Mouse (Mus musculus) thymus, postnatal 0 days (tissue): ENCODE measurements around the gene Txndc11. TPM values are rescaled to one million over a fixed set of nuclear protein-coding genes. Genes with fewer than 3 reads are reported as not detected.

Source experiments
- DNase-seq: peaks from one replicate; pipeline ENCODE4 v3.0.0-alpha.2; 2015; ENCODE audit warnings: low spot score
- polyA plus RNA-seq: library from polyadenylated mRNA; unstranded; fragments of >200 nt; fragmentation: Nextera tagmentation; extraction: Ambion mirVana; gene quantifications from 2 replicates; pipeline ENCODE4 v1.2.1, GENCODE M21; 2015

Gene Txndc11
- polyA plus RNA-seq, 1 experiment from 2014 or later = 27.2 TPM

GRCm38 (mm10) chr16:11066029-11066832, 68.2 kb downstream of the Txndc11 start, which contains the start of gene Litaf:
Gene Litaf, minus strand, starts transcription at chr16:11066157.
- peak; percentile 98 for DNase-seq

GRCm38 (mm10) chr16:11065431-11065830, 69.0 kb downstream of the Txndc11 start:
- DNase-seq = no peak

GRCm38 (mm10) chr16:11064742-11065141, 69.7 kb downstream of the Txndc11 start:
- no peak for DNase-seq

GRCm38 (mm10) chr16:11064341-11064740, 70.1 kb downstream of the Txndc11 start:
- DNase-seq = no peak

DNA sequence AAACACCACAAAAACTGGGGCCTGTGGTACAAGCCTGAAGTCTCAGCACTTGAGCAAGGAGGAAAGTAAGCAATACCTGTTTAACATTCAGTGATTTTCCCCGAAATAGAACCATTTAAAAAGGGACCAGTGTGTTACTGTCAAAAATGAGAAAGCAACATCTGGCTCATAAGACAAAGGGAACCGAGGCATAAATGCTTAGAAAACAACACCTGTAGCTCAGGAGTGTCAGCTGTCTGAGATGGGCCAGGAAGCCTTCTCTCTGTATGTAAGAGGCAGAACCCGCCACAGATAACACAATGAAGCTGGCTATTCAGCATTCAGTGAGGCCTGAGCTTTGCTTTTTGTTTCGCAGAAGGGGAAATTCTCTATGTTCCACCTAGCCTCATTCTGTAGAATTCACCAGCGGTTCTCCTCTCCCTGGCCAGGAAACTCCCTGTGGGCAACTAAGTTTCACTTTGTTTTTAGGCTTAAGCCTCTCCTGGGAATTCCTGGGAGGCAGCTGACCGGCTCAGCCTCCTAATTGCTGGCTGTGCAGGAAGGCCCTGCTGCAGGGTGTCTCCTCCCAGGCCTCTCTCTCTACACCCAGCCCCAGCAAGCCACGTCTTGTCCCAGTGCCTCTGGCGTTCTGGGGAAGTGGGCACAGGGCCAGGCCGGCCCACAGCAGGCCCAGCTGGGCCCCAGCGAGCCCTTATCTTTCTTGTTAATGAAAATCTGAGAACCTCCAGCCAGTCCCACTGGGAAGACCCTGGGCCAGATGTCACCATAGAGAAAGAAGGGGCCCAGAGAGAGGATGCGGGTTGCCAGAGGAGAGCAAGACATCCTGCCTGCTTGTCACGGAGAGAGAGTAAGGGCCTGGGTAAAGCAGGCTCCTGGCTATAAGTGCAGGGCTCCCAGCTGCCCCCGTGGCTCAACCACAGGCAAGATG, 71.4 kb downstream of the Txndc11 start:
- DNase-seq = peak; percentile 58

DNA sequence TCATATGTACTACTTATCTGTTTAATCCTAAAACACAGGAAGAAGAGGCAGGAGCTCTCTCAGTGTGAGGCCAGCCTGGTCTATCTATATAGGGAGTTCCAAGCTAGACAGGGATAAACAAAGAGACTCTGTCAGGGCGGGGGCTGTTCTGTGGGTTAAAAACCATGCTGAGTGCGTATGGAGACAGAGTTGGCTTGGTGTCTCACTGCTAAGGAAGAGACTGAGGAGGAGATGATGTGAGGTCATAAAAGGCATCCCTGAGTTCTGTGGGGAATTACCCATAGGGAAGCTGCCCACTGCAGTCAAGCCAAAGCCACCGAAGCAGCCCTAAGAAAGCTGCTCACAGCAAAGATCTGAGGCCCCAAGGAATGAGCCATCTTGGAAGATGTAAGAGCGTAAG, 73.8 kb downstream of the Txndc11 start, which contains the start of gene Snn:
Gene Snn, plus strand, starts transcription at position 301 of the 400 bp plus-strand sequence.
- DNase-seq = no peak

- DNase-seq = no peak
Measured at GRCm38 (mm10) chr16:11055916-11056315, 78.5 kb downstream of the Txndc11 start.

GRCm38 (mm10) chr16:11054871-11055270, 79.6 kb downstream of the Txndc11 start:
- DNase-seq = no peak

DNA sequence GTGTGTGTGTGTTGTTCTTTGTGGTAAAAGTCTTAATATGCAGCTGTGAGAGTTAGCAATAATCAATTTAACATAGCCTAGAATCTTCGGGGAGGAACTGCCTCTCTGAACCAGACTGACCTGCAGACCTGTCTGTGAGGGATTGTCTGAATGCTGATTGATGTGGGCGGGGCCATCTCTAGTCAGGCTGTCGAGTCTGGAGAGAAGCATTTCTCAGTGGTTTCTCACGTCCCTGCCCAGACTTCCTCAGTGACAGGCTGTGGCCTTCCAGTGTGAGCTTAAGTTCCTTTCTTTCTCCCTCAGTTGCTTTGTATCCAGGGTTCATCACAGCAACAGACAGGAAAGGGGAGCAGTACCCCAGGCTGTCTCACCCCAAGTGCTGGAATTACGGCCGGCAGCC, 80.0 kb downstream of the Txndc11 start:
- DNase-seq = no peak

DNA sequence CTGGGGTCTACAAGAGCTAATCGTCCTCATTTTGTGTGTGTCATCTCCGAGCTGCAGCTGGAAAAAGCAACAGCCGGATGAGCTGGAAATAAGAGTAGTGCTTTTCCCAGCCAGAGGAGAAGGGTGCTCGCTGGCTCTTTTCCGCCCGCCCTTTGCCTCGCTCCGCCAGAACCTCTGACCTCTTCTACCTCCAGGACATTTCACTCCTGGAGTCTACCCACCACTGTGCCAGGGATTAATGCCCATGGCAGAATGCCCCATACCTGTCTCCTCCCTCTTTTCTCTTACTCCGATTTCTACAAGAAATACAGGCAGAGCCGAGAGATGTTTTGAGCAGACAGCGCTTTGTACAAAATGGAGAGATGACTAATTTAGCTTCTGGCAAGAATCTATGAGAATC, 83.3 kb downstream of the Txndc11 start:
- DNase-seq = no peak

GRCm38 (mm10) chr16:11050226-11050625, 84.2 kb downstream of the Txndc11 start:
- DNase-seq = no peak

- no peak for DNase-seq
Measured at GRCm38 (mm10) chr16:11047130-11047529, 87.3 kb downstream of the Txndc11 start.

DNA sequence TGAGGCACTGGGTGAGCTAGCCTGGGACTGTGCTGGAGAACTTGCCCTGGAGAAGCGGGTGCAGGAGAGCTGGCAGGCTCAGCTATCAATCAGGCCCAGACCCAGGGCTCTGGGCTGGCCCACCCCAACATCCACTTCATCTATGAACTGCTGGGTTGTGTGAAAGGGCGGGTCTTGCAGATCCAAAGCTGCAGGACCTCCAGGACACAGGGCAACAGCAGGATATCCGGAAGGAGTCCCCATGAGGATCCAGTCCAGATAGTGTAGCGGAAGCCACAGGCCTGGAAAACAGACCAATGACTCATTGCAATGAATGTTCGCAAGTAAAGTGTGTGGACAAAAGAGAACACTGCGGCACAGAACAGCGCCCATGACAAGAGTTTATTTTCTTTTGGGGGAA, 88.0 kb downstream of the Txndc11 start:
- DNase-seq = no peak

- DNase-seq = no peak
Measured at GRCm38 (mm10) chr16:11043239-11043638, 91.2 kb downstream of the Txndc11 start.

DNA sequence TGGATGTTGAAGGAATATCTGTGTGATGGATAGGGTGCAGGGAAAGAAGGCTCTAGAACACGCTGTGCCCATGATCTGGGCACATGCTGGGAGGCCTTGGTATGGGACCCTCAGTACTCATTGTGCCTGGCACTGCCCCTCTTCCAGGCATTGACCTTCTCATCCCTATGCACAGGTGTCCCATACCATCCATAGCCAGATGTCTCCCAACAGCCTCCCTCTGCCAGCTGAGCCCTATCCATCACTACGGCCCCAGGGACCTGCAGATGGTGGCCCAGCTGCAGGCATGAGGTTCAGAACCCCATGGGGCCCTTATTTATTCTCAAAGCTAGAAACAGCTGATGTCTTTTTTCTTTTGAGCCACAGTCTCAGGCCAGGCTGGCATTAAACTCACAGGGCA, 93.8 kb downstream of the Txndc11 start:
- DNase-seq = no peak

DNA sequence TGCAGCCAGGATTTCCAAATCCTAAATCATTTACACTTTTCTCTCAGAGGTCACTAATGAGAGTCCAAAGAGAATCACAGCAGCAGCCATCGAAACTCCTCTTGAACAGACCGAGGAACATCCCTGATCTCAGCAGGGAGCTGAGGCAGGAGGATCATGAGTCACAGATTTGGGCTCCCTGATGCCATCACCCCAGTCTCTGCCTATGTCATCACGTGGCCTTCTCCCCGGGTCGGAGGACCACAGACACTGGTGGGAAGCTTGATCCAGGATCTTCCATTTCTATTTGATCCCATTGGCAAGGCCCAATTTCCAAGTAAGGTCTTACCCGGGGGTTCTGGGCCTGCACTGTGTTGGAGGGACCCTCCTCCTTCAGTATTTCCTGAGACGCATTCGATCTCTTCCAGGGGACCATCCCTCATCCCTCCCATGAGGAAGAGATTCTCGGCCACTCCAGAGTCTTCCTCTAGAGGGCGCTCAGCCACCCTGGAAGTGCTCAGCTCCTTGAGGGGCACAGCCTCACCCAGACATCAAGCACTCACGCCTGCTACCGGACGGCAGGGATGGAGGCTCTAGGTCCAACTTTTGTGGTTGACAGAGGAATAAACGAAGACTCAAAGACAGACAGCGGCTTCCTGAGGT, 98.5 kb downstream of the Txndc11 start:
- DNase-seq = peak; percentile 80

DNA sequence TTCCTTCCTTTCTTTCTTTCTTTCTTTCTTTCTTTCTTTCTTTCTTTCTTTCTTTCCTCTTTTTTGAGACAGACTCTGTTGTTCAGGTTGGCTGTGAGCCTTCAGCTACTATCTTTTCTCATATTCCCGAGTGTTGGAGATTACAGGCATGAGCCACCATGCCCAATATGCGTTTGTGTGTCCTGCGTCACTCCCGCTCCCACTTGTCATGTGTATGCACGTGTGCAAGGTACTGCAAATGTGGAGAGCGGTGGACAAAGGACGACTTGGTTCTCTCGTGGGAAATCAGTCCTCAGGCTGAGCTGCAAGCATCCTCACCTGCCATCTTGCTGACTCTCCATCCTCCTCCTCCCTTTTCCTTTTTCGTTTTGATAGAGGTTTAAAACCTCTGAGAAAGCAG, 99.2 kb downstream of the Txndc11 start:
- DNase-seq = no peak

GRCm38 (mm10) chr16:11034193-11034803, 100.2 kb downstream of the Txndc11 start:
- peak; percentile 87 for DNase-seq

- no peak for DNase-seq
Measured at GRCm38 (mm10) chr16:11031320-11031719, 103.1 kb downstream of the Txndc11 start.

DNA sequence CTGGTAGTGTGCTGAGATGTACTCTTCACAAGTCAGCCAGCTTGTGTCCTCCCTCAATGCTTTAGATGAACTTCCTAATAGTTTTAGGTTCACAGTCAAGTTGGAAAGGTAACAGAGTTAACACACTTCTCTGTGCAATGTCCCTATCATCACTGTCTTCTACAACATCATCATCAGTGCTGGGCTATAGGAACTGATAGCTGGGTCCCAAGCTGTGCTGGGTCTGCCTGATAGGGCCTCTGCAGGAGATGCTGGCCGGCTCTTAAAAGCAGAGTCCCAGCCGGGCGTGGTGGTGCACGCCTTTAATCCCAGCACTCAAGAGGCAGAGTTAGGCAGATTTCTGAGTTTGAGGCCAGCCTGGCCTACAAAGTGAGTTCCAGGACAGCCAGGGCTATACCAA, 103.6 kb downstream of the Txndc11 start:
- DNase-seq = no peak

GRCm38 (mm10) chr16:11028206-11028605, 106.2 kb downstream of the Txndc11 start:
- DNase-seq = no peak
